Mouse (Mus musculus): ENCODE measurements around the gene Utp20. TPM values are rescaled to one million over a fixed set of nuclear protein-coding genes. Genes with fewer than 3 reads are reported as not detected.
"Not testable (repeated sequence)": the region's sequence is repeated elsewhere in the genome, so short reads cannot be mapped to it uniquely, and the experiment has no call there.

Utp20 gene
- polyA plus RNA-seq (2015; fragmentation: Nextera tagmentation; extraction: Ambion mirVana), result 9.5 and 9.8 TPM in 2 replicates

DNA sequence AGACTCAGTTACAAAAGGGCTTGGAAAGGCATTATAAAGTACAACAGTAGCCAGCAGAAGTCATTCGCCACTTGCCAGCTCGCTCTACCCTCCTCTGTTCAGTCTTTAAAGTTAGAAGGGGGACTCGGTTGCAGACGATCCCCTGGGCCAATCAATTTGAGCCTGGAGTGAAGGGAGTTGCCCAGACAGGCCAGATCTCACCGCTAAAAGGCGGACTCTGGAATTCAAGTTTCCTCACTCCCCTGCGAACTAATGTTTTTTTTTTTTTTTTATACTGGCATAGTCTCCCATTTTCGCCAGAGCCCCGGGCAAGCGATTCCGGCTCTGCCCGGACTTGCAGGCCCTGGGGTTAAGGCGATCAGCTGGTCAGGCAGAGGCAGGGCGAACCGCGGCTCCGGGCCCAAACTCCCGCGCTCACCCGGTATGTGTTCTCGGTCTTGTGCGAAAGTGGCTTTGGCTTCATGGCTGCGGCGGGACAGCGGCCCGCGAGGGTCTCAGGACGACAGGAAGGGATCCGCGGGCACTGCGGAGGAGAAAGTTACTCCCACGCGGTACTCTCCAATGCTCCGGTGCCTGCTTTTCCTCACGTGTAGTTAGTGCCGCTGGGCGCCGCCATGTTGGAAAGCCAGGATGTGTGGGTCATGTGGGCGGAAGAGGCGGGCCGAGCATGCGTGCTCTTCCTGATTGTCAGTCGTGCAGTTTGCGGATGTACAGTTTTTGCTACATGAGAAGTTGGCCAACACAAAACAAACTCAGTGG is at the start of gene Utp20:
TSS of gene Utp20 (minus strand) at position 617 of the 759 bp plus-strand sequence.
- DNase-seq (ENCODE audit: low spot score), result peak; percentile 86

DNA sequence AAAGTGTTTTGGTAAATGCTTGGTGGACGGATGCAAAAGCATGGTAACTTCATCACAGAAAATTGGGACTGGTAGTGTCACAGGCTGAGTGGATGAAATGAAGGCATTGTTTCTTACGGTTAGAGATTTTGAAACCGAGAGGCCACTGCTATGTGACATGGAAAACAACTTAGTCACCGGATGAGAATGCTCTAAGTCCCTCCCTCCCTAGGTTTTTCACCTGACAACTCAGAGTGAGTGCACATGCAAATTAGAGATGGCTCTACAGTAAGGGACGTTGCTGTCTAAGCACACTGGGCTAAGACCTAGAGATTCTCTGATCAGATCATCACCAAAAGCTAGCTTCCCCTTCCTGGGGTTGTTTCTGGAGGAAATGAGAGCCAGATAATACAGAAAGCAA is 48.3 kb upstream of the Utp20 start:
- DNase-seq (ENCODE audit: low spot score), result no peak

DNA sequence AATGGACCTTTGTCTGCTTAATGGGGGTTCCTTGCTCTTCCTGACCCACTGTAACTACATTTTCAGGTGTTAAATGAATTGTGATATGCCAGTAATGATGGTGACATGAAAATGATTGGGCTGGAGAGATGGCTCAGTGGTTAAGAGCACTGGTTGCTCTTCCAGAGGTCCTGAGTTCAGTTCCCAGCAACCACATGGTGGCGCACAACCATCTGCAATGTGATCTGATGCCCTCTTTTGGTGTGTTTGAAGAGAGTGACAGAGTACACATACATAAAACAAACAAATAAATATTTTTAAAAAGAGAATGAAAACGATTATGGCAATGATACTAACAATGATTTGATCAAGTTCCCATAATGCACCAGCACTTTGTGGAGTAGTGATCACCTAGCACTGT is 39.4 kb upstream of the Utp20 start:
- DNase-seq (ENCODE audit: low spot score), result no peak

DNA sequence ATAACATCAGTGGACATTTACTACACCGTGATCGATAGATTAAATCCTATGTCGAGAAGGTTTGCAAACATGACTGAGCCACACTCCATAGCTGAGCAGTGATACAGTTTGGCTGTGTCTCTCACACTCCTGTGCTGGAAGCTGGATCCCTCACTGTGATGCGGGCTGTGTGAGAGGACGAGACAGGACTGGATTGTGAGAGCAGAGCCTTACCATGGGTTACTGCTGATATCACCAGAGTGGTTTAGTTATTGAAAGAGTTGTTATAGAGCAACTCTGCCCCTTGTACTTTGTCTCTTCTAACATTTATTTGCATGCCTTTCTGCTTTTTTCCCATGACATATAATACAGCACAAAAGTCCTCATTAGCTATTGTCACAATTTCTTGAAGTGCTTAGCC is 35.7 kb upstream of the Utp20 start:
- DNase-seq (ENCODE audit: low spot score), result no peak

DNA sequence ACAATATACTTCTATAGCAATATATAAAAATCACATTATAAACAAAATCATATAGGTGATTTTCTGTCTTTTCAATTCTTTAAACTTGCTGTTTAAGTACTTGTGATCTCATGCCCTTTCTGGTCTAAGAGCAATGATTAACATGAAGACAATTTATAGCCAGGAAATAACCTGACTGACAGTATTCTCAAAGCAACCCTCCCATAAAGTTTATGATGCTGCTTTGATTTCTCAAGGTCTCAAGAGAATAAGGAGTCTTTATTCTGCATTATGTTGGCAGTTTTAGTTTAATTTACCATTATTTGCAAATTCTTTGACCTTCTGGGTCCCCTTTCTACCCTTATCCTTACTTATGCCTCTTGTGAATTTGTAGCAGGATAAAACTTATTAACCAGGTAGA is 34.8 kb upstream of the Utp20 start:
- DNase-seq (ENCODE audit: low spot score), result no peak

- DNase-seq (ENCODE audit: low spot score), result no peak
Measured at GRCm38 (mm10) chr10:88860911-88861310, 34.3 kb upstream of the Utp20 start.

- DNase-seq (ENCODE audit: low spot score), result no peak
Measured at GRCm38 (mm10) chr10:88853326-88853725, 26.7 kb upstream of the Utp20 start.

DNA sequence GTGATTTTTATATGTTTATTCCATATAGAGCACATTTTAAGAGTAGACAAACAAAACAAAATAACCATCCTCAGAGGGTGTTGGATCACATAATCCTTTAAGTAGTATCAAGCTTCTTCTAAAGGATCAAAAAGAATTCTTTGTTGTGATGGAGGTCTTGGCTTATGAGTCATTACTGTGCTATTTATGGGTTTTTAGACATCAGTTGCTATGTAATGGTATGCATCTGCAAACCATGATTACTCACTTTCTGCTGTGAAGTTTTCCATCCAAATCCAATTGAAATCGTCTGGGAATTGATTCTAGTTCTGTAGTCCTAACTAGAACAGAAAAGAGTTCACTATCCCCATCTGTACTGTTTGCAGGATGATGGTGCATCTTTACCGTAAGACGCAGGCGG is 23.4 kb upstream of the Utp20 start:
- no peak for DNase-seq (ENCODE audit: low spot score)

- DNase-seq (ENCODE audit: low spot score), result no peak
Measured at GRCm38 (mm10) chr10:88848876-88849476, 22.4 kb upstream of the Utp20 start.

DNA sequence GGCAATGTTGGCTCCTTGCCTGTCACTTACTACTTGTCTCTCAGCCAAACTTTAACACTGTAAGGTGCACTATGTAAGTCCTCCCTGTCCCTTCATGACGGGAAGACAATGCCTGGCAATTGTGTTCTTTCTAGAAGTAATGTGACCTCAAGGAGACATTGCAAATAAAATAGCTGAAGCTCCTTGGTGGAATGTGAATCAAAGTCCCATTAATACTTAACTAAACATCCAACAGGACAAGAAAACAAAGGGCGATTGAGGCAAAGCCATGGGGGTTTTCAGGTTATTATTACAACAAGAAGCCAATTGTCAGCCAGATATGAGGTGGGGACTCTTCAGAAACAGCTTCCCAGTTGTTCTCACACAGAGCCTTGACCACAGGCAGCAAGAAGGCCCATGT is 7.6 kb upstream of the Utp20 start:
- DNase-seq (ENCODE audit: low spot score), result no peak

GRCm38 (mm10) chr10:88828361-88828760 is 1.8 kb upstream of the Utp20 start:
- no peak for DNase-seq (ENCODE audit: low spot score)

- no peak for DNase-seq (ENCODE audit: low spot score)
Measured at GRCm38 (mm10) chr10:88827596-88827995, 992 bp upstream of the Utp20 start.

GRCm38 (mm10) chr10:88826947-88827306 is 323 bp upstream of the Utp20 start:
- DNase-seq (ENCODE audit: low spot score), result not testable (repeated sequence)

DNA sequence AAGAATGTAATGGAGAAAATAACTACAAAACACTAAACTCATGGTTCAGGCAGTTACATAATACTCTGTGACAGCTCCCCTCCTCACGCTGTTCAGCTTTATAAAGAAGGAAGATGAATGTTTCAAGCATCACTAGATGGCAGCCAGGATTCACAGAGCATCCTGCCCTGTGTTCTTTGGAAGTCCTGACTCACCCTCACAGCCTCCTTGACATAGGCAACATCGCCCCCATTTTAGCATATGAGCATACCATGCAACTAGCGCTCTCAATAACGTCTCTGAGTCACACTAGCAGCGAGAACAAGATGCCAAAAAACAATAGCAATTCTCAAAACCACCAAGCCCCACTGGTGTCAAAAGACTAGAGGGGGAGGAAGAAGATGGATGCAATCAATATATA is 9.3 kb downstream of the Utp20 start:
- DNase-seq (ENCODE audit: low spot score), result no peak

DNA sequence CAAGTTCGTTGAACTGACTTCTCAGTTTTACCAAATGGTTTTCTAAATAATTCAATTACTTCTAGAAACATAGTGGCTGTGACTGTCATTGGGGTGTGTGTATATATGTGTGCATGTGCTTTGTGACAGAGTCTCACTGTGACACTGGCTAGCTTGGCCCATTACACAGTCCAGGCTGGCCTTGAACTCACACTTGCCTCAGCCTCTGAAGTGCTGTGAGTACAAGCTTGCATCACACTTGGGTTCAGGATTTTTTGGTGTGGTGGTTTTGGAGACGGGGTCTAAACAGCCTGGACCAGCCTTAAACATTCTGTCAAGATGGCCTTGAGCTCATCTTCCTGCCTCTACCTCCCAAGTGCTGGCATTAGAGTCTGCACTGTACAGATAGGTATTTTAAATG is 11.3 kb downstream of the Utp20 start:
- no peak for DNase-seq (ENCODE audit: low spot score)

GRCm38 (mm10) chr10:88811704-88812103 is 14.9 kb downstream of the Utp20 start:
- no peak for DNase-seq (ENCODE audit: low spot score)

- DNase-seq (ENCODE audit: low spot score), result no peak
Measured at GRCm38 (mm10) chr10:88802236-88802635, 24.4 kb downstream of the Utp20 start.

DNA sequence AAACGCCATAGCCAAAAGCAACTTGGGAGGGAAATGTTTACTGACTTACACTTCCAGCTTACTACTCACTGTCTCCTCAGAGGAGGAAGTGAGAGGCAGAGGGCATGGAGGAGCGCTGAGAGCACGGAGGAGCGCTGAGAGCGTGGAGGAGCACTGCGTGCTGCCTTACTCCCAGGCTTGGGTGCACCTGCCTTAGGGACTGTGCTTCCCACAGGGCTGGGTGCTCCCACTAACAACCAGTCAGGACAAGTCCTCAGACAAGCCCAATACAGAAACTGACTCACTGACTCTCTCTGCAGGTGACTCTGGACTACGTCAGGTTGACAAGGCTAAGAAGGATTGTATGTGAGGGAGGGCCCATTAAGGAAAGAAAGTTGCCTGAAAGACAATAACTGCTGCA is 27.2 kb downstream of the Utp20 start:
- DNase-seq (ENCODE audit: low spot score), result no peak

DNA sequence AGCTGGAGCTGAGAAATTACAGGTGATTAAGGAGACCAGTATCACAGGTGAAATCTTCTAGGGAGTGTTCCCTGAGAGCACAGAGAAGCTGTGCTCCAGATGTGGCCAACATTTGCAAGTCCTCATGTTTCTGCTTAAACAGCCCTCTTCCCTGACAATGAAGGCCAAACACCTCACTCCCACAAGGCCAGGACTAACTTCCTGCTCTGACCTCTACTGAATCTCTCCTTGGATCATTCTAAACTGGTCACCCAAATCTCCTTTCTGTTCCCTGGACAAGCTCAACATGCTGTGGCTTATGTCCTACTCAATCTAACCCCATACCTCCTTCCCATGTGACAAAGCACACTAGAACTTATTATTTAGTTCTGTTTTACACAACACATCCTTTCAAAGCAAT is 29.2 kb downstream of the Utp20 start:
- no peak for DNase-seq (ENCODE audit: low spot score)

- no peak for DNase-seq (ENCODE audit: low spot score)
Measured at GRCm38 (mm10) chr10:88796939-88797338, 29.7 kb downstream of the Utp20 start.

DNA sequence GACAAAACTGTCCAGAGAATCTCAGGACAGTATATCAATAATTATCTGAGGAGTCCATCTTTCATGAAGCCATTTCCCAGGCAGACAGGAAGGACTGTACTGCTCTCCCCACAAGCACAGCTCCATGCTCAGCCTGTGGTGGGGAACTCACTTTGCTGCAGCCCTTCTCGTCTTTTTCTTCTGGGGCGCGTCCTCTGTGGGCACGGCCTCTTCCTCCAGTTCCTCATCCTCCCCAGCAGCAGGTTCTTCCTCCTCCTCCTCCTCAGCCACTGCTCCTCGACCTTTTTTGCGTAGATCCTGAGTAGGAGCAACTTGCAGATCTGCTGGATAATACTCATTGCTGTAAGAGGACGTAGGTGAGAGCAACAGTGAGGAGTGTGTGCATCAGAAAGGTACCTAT is 31.4 kb downstream of the Utp20 start:
- DNase-seq (ENCODE audit: low spot score), result no peak

DNA sequence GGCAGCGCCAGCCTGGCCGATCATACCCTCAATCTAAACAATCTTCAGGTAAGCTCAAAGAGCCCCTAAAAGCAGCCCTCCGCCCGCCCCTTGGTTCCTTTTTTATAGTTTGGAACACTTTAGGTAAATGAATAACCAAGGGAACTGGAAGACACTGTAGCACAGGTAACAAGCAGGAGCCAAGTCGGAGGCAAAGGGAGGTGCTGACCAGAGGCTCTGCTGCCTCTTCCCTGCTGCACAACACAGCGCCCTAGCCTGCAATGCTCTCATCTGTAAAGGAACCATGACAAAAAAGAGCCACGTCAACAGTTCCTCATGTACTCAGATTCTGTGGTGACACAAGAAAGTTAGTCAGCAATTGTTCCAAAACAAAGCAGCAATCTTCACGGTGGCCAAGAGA is 32.0 kb downstream of the Utp20 start:
- DNase-seq (ENCODE audit: low spot score), result no peak

DNA sequence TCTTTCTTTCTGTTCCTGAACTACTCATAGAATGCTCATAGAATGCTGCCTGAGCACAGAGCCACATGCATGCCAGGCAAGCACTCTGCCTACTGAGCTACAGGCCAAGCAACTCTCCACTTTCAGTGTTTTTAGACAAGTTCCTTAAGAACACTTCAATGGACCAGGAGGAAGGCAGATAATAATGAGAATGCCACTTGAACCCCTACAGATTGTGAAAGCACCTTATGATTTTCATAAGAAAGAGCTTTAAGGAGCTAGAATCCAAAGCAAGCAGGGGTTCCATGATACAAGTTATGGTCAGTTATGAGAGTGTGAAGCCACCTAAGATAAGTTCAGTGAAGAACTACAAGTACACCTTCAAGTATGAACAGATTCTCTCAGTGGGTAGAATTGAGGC is 32.9 kb downstream of the Utp20 start:
- no peak for DNase-seq (ENCODE audit: low spot score)
